Mouse (Mus musculus): ENCODE measurements at regions not wholly inside any gene's neighbourhood (a gene's known extent, or its start where the extent isn't known, plus 50 kb on each side); places are given as distances from the start of the nearest gene placed in this dataset.

DNA sequence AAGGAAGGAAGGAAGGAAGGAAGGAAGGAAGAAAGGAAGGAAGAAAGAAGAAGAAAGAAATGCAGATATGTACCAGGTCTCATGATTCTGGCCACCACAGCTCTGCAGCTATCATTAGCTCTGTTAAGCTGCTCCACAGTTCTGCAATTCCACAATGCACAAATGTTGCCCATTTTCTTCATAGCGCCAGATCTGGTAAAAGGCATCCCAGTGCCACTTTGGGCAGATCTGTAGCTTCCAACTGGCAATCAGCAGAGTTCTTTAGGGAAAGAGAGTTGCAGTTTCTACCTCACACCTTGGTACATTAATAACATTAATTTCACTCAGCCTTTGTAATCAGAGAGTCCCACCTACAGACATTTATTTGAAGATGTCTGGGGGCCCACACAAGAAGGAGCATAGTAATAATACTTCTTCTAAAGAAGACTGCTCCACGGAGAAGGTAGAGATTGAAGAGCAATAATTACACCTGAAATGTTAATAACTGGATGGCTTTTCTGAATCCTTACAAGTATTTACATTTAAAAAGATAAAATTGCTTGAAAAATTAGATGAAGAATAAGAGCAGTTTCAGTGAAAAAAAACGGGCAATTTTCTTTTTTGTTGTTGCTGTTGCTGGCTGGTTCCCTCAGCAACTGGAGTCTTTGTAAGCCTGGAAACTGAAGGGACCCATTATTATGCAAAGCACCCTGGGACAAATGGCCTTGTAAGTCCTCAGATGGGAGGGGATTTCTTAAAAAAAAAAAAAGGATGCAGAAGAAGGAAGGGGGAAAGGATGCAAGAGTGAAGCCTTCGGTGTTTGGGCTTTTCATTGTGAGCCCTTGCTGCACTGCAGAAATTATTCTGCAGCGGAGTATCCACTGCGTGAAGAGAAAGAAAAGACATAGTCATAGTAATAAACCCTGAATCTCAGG lies 418.1 kb upstream of the Nr5a2 start:
- no peak for TF ChIP-seq CTCF (IDR thresholded peaks at IDR 0.05; ENCODE audit: insufficient read depth, low read length)
- no peak for TF ChIP-seq POLR2A (IDR thresholded peaks at IDR 0.05; ENCODE audit: borderline replicate concordance, extremely low read depth, low read depth, low read length)

Measured in lung, adult 2 months (tissue).